Mouse (Mus musculus) lung, embryonic 15.5 days (tissue): ENCODE measurements around the gene Olfr1232. TPM values are rescaled to one million over a fixed set of nuclear protein-coding genes. Genes with fewer than 3 reads are reported as not detected.

Source experiments
- ATAC-seq: fragments of 200-750 bp; cut with Nextera tagmentation; 2 replicates; pipeline ENCODE4 v1.8.0; 2017; ENCODE audit warnings: moderate number of reproducible peaks, borderline replicate concordance; ENCODE audit not compliant: low FRiP score, low TSS enrichment; ENCODE audit errors: extremely low read depth
- H3K27ac ChIP-seq: fragments of 300-500 bp; sonication (generic); 2 replicates; pipeline ENCODE4 v1.5.1; 2015; ENCODE audit warnings: moderate library complexity, mild to moderate bottlenecking, inconsistent platforms
- H3K27me3 ChIP-seq: fragments of 300-500 bp; sonication (generic); 2 replicates; pipeline ENCODE4 v1.6.1; 2015; ENCODE audit warnings: inconsistent platforms
- H3K36me3 ChIP-seq: fragments of 300-500 bp; sonication (generic); 2 replicates; pipeline ENCODE4 v1.6.1; 2015; ENCODE audit warnings: inconsistent platforms
- H3K4me1 ChIP-seq: fragments of 300-500 bp; sonication (generic); 2 replicates; pipeline ENCODE4 v1.6.1; 2015; ENCODE audit warnings: inconsistent platforms
- H3K4me2 ChIP-seq: fragments of 300-500 bp; sonication (generic); 2 replicates; pipeline ENCODE4 v1.6.1; 2015; ENCODE audit warnings: inconsistent platforms, mild to moderate bottlenecking, moderate library complexity
- H3K4me3 ChIP-seq: fragments of 300-500 bp; sonication (generic); 2 replicates; pipeline ENCODE4 v1.5.1; 2015; ENCODE audit warnings: mild to moderate bottlenecking, inconsistent platforms
- H3K9ac ChIP-seq: fragments of 300-500 bp; sonication (generic); 2 replicates; pipeline ENCODE4 v1.6.1; 2015; ENCODE audit warnings: inconsistent platforms
- H3K9me3 ChIP-seq: fragments of 300-500 bp; sonication (generic); 2 replicates; pipeline ENCODE4 v1.6.1; 2016; ENCODE audit warnings: inconsistent platforms
- WGBS: fragments of 180-500 bp; shearing (Covaris S2); methylation state at CpG from one replicate; pipeline ENCODE4 v1.1.7; 2015; 5-methylcytosine and 5-hydroxymethylcytosine counted together
- polyA plus RNA-seq: library from polyadenylated mRNA; unstranded; fragments of >200 nt; fragmentation: Nextera tagmentation; extraction: Ambion mirVana; gene quantifications from 2 replicates; pipeline ENCODE4 v1.2.1, GENCODE M21; 2015

Olfr1232 gene
- not detected in 2 replicates for polyA plus RNA-seq

GRCm38 (mm10) chr2:89329575-89329974, at the start of gene Olfr1232:
Olfr1232 (minus strand) TSS chr2:89329675.
- no peak for ATAC-seq
- Histone ChIP-seq H3K4me1 (no peaks in the 10 kb centered on the region), H3K4me2 (no peak within 1 kb of the TSS)

DNA sequence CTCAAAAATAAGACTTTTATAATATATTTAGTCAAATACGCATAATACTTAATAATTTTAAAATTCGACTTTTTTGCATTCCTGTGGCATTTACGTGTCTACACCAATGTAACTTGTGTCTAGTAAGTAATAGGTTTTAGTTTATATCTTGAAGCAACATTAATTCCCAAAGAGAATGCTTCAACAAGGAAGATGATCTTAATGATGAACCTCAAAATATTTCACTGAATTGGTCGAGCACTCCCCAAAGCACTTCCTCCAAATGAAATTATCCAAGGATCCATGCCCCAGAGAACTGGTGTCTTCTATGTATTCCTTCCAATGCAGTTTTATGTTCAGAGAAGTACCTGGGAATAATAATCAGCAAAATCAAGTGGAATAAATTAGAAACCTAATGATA, 35.3 kb upstream of the Olfr1232 start, which contains the start of gene Olfr1234:
Gene Olfr1234, minus strand, starts transcription at position 101 of the 400 bp plus-strand sequence.
- H3K4me3 ChIP-seq: no peak within 1 kb of the TSS
- H3K4me2 ChIP-seq: no peak within 1 kb of the TSS
- no peaks in the 10 kb centered on the region for H3K9me3 ChIP-seq
- no peaks in the 10 kb centered on the region for H3K27me3 ChIP-seq
- 83% methylated on average over 4 of the region's 4 CpGs for WGBS
- no peak for ATAC-seq
- no peaks in the 10 kb centered on the region for H3K4me1 ChIP-seq
- no peaks in the 10 kb centered on the region for H3K36me3 ChIP-seq
- no peak within 1 kb of the TSS for H3K9ac ChIP-seq
- H3K27ac ChIP-seq: no peak within 1 kb of the TSS

More at GRCm38 (mm10) chr2:89329575-89329974, at the start of gene Olfr1232:
- H3K9me3 ChIP-seq: no peaks in the 10 kb centered on the region
- no peaks in the 10 kb centered on the region for H3K36me3 ChIP-seq
- H3K4me3 ChIP-seq: no peak within 1 kb of the TSS
- no peaks in the 10 kb centered on the region for H3K27me3 ChIP-seq
- no peak within 1 kb of the TSS for H3K9ac ChIP-seq
- H3K27ac ChIP-seq: no peak within 1 kb of the TSS

- no peaks in the 10 kb centered on the region for H3K27me3 ChIP-seq
- no peaks in the 10 kb centered on the region for H3K4me1 ChIP-seq
- H3K4me2 ChIP-seq: no peak within 1 kb of the TSS
- H3K4me3 ChIP-seq: no peak within 1 kb of the TSS
- H3K27ac ChIP-seq: no peak within 1 kb of the TSS
- H3K9ac ChIP-seq: no peak within 1 kb of the TSS
- H3K36me3 ChIP-seq: no peaks in the 10 kb centered on the region
- H3K9me3 ChIP-seq: no peaks in the 10 kb centered on the region
- no peak for ATAC-seq
Measured at GRCm38 (mm10) chr2:89342298-89342697, 12.8 kb upstream of the Olfr1232 start, which contains the start of gene Olfr1233. Olfr1233 (minus strand) TSS chr2:89342398.

- no peaks in the 10 kb centered on the region for H3K36me3 ChIP-seq
- no peaks in the 10 kb centered on the region for H3K27me3 ChIP-seq
- no peak within 1 kb of the TSS for H3K9ac ChIP-seq
- ATAC-seq: no peak
- no peaks in the 10 kb centered on the region for H3K4me1 ChIP-seq
- H3K9me3 ChIP-seq: no peaks in the 10 kb centered on the region
- no peak within 1 kb of the TSS for H3K27ac ChIP-seq
- no peak within 1 kb of the TSS for H3K4me2 ChIP-seq
- 63% methylated on average over 2 of the region's 2 CpGs for WGBS
- H3K4me3 ChIP-seq: no peak within 1 kb of the TSS
Measured at GRCm38 (mm10) chr2:89306974-89307373, 22.5 kb downstream of the Olfr1232 start, which contains the start of gene Olfr1231. Olfr1231 (minus strand) TSS chr2:89307074.

DNA sequence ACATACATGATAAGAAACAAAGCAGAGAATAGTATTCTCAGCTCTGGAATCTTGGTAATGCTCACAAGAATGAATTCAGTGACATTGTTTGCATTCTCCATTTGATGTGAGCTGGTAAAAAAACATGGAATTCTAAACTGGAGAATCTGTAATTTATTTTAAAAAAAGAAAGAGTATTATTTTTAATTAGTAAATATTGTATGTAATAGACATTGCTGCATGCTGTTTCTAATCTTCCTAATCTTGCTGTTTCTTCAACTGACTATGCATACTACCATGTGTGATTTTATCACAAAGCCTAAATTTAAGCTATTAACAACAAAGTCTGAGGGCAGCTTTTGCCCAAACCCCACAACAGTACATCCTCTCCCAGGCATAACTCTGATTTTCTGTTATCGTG, 32.3 kb downstream of the Olfr1232 start, which contains the start of gene Olfr1230:
Gene Olfr1230, minus strand, starts transcription at position 101 of the 400 bp plus-strand sequence.
- Histone ChIP-seq H3K4me2 (no peak within 1 kb of the TSS), H3K27me3 (no peaks in the 10 kb centered on the region)
- 64% methylated on average over 1 of the region's 1 CpGs for WGBS

DNA sequence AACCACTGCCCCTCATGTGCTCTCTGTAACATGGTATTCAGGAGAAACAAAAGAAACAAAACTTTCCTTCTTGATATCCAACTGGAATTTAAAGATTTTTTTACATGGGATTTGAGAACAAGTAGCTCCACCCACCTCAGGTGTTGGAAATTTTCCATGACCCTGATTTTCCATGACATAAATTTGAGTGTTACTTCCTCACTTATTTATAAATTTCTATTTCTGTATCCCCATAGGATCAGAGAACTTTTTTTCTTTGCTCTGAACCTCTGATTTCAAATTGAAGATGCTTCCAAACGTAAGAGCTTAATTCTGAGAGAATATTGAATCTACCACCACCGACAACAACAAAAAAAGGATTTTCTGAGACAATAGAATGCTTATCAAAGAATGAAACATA, 41.6 kb downstream of the Olfr1232 start, which contains the start of gene Olfr1229:
Gene Olfr1229, minus strand, starts transcription at position 101 of the 400 bp plus-strand sequence.
- Histone ChIP-seq H3K27ac (no peak within 1 kb of the TSS), H3K4me3 (no peak within 1 kb of the TSS), H3K4me2 (no peak within 1 kb of the TSS), H3K27me3 (no peaks in the 10 kb centered on the region), H3K9me3 (no peaks in the 10 kb centered on the region), H3K36me3 (no peaks in the 10 kb centered on the region), H3K9ac (no peak within 1 kb of the TSS), H3K4me1 (no peaks in the 10 kb centered on the region)
- ATAC-seq: no peak
- WGBS: 63% methylated on average over 2 of the region's 2 CpGs

More for the DNA sequence above, 32.3 kb downstream of the Olfr1232 start, which contains the start of gene Olfr1230:
- Histone ChIP-seq H3K36me3 (no peaks in the 10 kb centered on the region), H3K27ac (no peak within 1 kb of the TSS), H3K9ac (no peak within 1 kb of the TSS), H3K9me3 (no peaks in the 10 kb centered on the region), H3K4me3 (no peak within 1 kb of the TSS), H3K4me1 (no peaks in the 10 kb centered on the region)
- ATAC-seq: no peak

Other genes starting within 250 kb of the Olfr1232 start
- not detected in 2 replicates for gene Olfr1219, start 246.2 kb downstream of the Olfr1232 start, polyA plus RNA-seq
- gene Olfr1220, start 222.8 kb downstream of the Olfr1232 start, polyA plus RNA-seq: not detected in 2 replicates
- gene Olfr1221, start 212.4 kb downstream of the Olfr1232 start, polyA plus RNA-seq: not detected in 2 replicates
- not detected in 2 replicates for gene Olfr1222, start 196.6 kb downstream of the Olfr1232 start, polyA plus RNA-seq
- not detected in 2 replicates for gene Olfr1223, start 178.1 kb downstream of the Olfr1232 start, polyA plus RNA-seq
- not detected in 2 replicates for gene Olfr1224-ps1, start 165.6 kb downstream of the Olfr1232 start, polyA plus RNA-seq
- not detected in 2 replicates for gene Olfr1225, start 155.0 kb downstream of the Olfr1232 start, polyA plus RNA-seq
- not detected in 2 replicates for gene Olfr1226, start 129.6 kb downstream of the Olfr1232 start, polyA plus RNA-seq
- not detected in 2 replicates for gene Olfr1228, start 75.6 kb downstream of the Olfr1232 start, polyA plus RNA-seq
- gene Olfr1229, start 41.7 kb downstream of the Olfr1232 start, polyA plus RNA-seq: not detected in 2 replicates
- gene Olfr1230, start 32.4 kb downstream of the Olfr1232 start, polyA plus RNA-seq: not detected in 2 replicates
- not detected in 2 replicates for gene Olfr1231, start 22.6 kb downstream of the Olfr1232 start, polyA plus RNA-seq
- not detected in 2 replicates for gene Olfr1233, start 12.7 kb upstream of the Olfr1232 start, polyA plus RNA-seq
- gene Olfr1234, start 35.2 kb upstream of the Olfr1232 start, polyA plus RNA-seq: not detected in 2 replicates
- gene Olfr1238, start 80.0 kb upstream of the Olfr1232 start, polyA plus RNA-seq: not detected in 2 replicates
- gene Olfr1239, start 90.7 kb upstream of the Olfr1232 start, polyA plus RNA-seq: not detected in 2 replicates
- not detected in 2 replicates for gene Olfr1240, start 113.3 kb upstream of the Olfr1232 start, polyA plus RNA-seq
- not detected in 2 replicates for gene Olfr1241, start 157.5 kb upstream of the Olfr1232 start, polyA plus RNA-seq
- gene Olfr1242, start 168.7 kb upstream of the Olfr1232 start, polyA plus RNA-seq: not detected in 2 replicates
- gene Olfr1243, start 201.8 kb upstream of the Olfr1232 start, polyA plus RNA-seq: not detected in 2 replicates
- not detected in 2 replicates for gene Olfr1245, start 248.8 kb upstream of the Olfr1232 start, polyA plus RNA-seq